Comparison of ENCODE assay signal across 8 mouse cellular contexts in genomic region chr5:103753511-103754329, GRCm38 (mm10).
DNase-seq lines count a peak whose midpoint lies in the region.

No protein-coding gene starts in this region.

- H3K4me1 ChIP-seq in hindbrain, embryonic 10.5 days (replicated peaks): peaks cover 37% of the 10 kb centered on the region

- peaks cover 8% of the 10 kb centered on the region; the same call in 1 of the 2 replicates for H3K27me3 ChIP-seq in hindbrain, embryonic 10.5 days (ENCODE audit: insufficient read depth, poor library complexity, severe bottlenecking)

- H3K4me3 ChIP-seq in hindbrain, embryonic 10.5 days: peak overlapping the region; percentile 76

- no peaks in the 10 kb centered on the region for H3K36me3 ChIP-seq in hindbrain, embryonic 10.5 days

- under 1% methylated on average over 86 of the region's 86 CpGs for WGBS in hindbrain, embryonic 10.5 days

- DNase-seq in Muller cell, postnatal 12 days (ENCODE audit: inconsistent ontology term): peak; percentile 95
- DNase-seq in cerebellum, adult 9-11 months: peak; percentile 87
- peak; percentile 38 to 75 for DNase-seq in frontal cortex, adult 2 months (ENCODE audit: extremely low spot score in 1 of 2, low spot score in 1 of 2)
- DNase-seq in hindbrain, embryonic 10.5 days (ENCODE audit: low spot score): peak; percentile 89
- peak; percentile 74 to 88 for DNase-seq in layer of hippocampus, postnatal 14 days (ENCODE audit: low spot score in 2 of 2)
- DNase-seq in lung, postnatal 25 days (ENCODE audit: low spot score): peak; percentile 89
- DNase-seq in retina, adult 2 months (ENCODE audit: low read depth, low spot score): peak; percentile 83
- peak; percentile 95 for DNase-seq in thymus, postnatal 25 days

- H3K27ac ChIP-seq in hindbrain, embryonic 10.5 days: peak overlapping the region; percentile 97

- H3K9me3 ChIP-seq in hindbrain, embryonic 10.5 days: no peaks in the 10 kb centered on the region

Comparison
In these comparisons a context has a peak if more than half of its experiments do, and no peak if none do; other contexts are left out.
1. Peak in every context shown above with its lines: DNase-seq, H3K4me3 ChIP-seq and H3K27ac ChIP-seq.